Mouse (Mus musculus): Measurements from ENCODE around the gene Actn1.

The Actn1 gene

GRCm38 (mm10) chr12:80133011-80133545, 127.1 kb downstream of the Actn1 start:
- DNase-seq: no peak

- DNase-seq: peak; percentile 75
Observed at GRCm38 (mm10) chr12:80132250-80133003, 127.7 kb downstream of the Actn1 start.

- DNase-seq: no peak
Observed at GRCm38 (mm10) chr12:80131359-80132249, 128.6 kb downstream of the Actn1 start.

- no peak for DNase-seq
Observed at GRCm38 (mm10) chr12:80130558-80131358, 129.4 kb downstream of the Actn1 start.

- DNase-seq: no peak
Observed at GRCm38 (mm10) chr12:80129531-80129930, 130.6 kb downstream of the Actn1 start.

- DNase-seq: no peak
Observed at GRCm38 (mm10) chr12:80127191-80127762, 132.9 kb downstream of the Actn1 start.

GRCm38 (mm10) chr12:80125316-80125715, 134.9 kb downstream of the Actn1 start:
- DNase-seq: no peak

GRCm38 (mm10) chr12:80124756-80125155, 135.4 kb downstream of the Actn1 start:
- no peak for DNase-seq

- DNase-seq: no peak
Observed at GRCm38 (mm10) chr12:80124211-80124610, 136.0 kb downstream of the Actn1 start.

GRCm38 (mm10) chr12:80123227-80123803, 136.9 kb downstream of the Actn1 start:
- peak; percentile 13 for DNase-seq

GRCm38 (mm10) chr12:80121438-80121837, 138.7 kb downstream of the Actn1 start:
- no peak for DNase-seq

- no peak for DNase-seq
Observed at GRCm38 (mm10) chr12:80118588-80118987, 141.6 kb downstream of the Actn1 start.

Measured in right cerebral cortex, postnatal 25 days (tissue).